Comparison of ENCODE assay signal across 18 mouse cellular contexts in genomic region chr6:32420610-32421009, GRCm38 (mm10).
"Had no signal": no experiment of that assay in that cellular context is flagged by ENCODE, and none has a peak within 500 bp of the region (broad histone marks: within the 10 kb centered on the region; RNA-seq: fewer than 3 reads in every experiment).

No protein-coding gene starts in this region.

- H3K4me1 ChIP-seq: midbrain, embryonic 10.5 days; midbrain, embryonic 12.5 days had no signal

- H3K27ac ChIP-seq: midbrain, embryonic 10.5 days; midbrain, embryonic 12.5 days; neural tube, embryonic 13.5 days; neural tube, embryonic 15.5 days had no signal

- H3K4me2 ChIP-seq: midbrain, embryonic 12.5 days; neural tube, embryonic 13.5 days; neural tube, embryonic 15.5 days had no signal

- H3K36me3 ChIP-seq: midbrain, embryonic 10.5 days; midbrain, embryonic 12.5 days; neural tube, embryonic 13.5 days; neural tube, embryonic 15.5 days had no signal

- H3K9ac ChIP-seq: midbrain, embryonic 12.5 days; neural tube, embryonic 13.5 days; neural tube, embryonic 15.5 days had no signal

- DNase-seq: lung, adult 2 months; lung, postnatal 10 days; lung, postnatal 4 days; midbrain, embryonic 14.5 days; retina, postnatal 1 day; right cerebral cortex, adult 18-20 months; right cerebral cortex, postnatal 25 days; right cerebral cortex, postnatal 4 days; spleen, adult 18-20 months; thymus, adult 18-20 months; thymus, postnatal 14 days; thymus, postnatal 36 days had no signal

- H3K4me3 ChIP-seq: midbrain, embryonic 10.5 days; midbrain, embryonic 12.5 days; myocyte; neural tube, embryonic 13.5 days; neural tube, embryonic 15.5 days had no signal

- H3K9me3 ChIP-seq: midbrain, embryonic 10.5 days; midbrain, embryonic 12.5 days; neural tube, embryonic 13.5 days; neural tube, embryonic 15.5 days had no signal

- H3K27me3 ChIP-seq: midbrain, embryonic 12.5 days; neural tube, embryonic 13.5 days; neural tube, embryonic 15.5 days had no signal

- ATAC-seq: midbrain, embryonic 16.5 days had no signal
